Mouse (Mus musculus) embryonic facial prominence, embryonic 12.5 days (tissue): ENCODE measurements around the gene Slc16a5. TPM values are rescaled to one million over a fixed set of nuclear protein-coding genes. Genes with fewer than 3 reads are reported as not detected.

Experiments used
- ATAC-seq: fragments of 200-750 bp; cut with Nextera tagmentation; 2 replicates; pipeline ENCODE4 v1.8.0; 2017; ENCODE audit not compliant: insufficient number of reproducible peaks, insufficient read depth, low FRiP score, low TSS enrichment
- H3K27ac ChIP-seq: fragments of 300-500 bp; sonication (generic); 2 replicates; pipeline ENCODE4 v1.5.1; 2016; ENCODE audit warnings: mild to moderate bottlenecking
- H3K27me3 ChIP-seq: fragments of 300-500 bp; sonication (generic); 2 replicates; pipeline ENCODE4 v1.6.1; 2016; ENCODE audit warnings: mild to moderate bottlenecking, moderate library complexity
- H3K36me3 ChIP-seq: fragments of 300-500 bp; sonication (generic); 2 replicates; pipeline ENCODE4 v1.6.1; 2016; ENCODE audit warnings: mild to moderate bottlenecking
- H3K4me1 ChIP-seq: fragments of 300-500 bp; sonication (generic); 2 replicates; pipeline ENCODE4 v1.6.1; 2016
- H3K4me2 ChIP-seq: fragments of 300-500 bp; sonication (generic); replicated peaks from 2 replicates; pipeline ENCODE4 v1.6.1; 2016; ENCODE audit warnings: mild to moderate bottlenecking, moderate library complexity
- H3K4me3 ChIP-seq: fragments of 300-500 bp; sonication (generic); 2 replicates; pipeline ENCODE4 v1.5.1; 2016; ENCODE audit warnings: mild to moderate bottlenecking
- H3K9ac ChIP-seq: fragments of 300-500 bp; sonication (generic); 2 replicates; pipeline ENCODE4 v1.6.1; 2016; ENCODE audit warnings: mild to moderate bottlenecking, moderate library complexity
- H3K9me3 ChIP-seq: fragments of 300-500 bp; sonication (generic); 2 replicates; pipeline ENCODE4 v1.6.1; 2016; ENCODE audit warnings: mild to moderate bottlenecking, moderate library complexity
- WGBS: fragments of 180-500 bp; shearing (Covaris S2); methylation state at CpG from one replicate; pipeline ENCODE4 v1.1.7; 2016; 5-methylcytosine and 5-hydroxymethylcytosine counted together
- polyA plus RNA-seq: library from polyadenylated mRNA; unstranded; fragments of >200 nt; fragmentation: Nextera tagmentation; extraction: Ambion mirVana; gene quantifications from 2 replicates; pipeline ENCODE4 v1.2.1, GENCODE M21; 2016

Gene Slc16a5
- polyA plus RNA-seq, 1 experiment from 2014 or later: 0.28 TPM

DNA sequence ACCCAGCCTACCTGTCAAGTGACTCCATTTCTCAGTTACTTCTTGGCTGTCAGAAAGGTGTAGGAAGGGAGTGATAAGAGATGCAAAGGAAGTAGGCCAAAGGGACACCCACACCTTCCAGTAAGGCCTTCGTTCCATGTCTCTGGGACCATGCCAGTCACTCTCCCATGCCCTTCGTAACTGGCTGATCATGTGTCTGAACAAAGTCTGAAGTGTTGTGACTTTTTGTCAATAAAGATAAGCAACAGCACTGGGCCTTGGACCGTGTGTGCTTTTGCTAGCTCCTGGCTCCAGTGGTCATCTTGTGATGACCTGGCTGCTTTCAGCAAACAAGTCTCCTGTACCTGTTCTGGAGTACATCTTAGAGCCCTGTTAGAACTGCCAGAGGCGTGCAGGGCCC lies 29.5 kb upstream of the Slc16a5 start:
- no peak for ATAC-seq
- H3K4me3 ChIP-seq: no peak overlapping the region
- H3K27me3 ChIP-seq: no peaks in the 10 kb centered on the region
- no peak overlapping the region for H3K9ac ChIP-seq
- H3K27ac ChIP-seq: no peak overlapping the region
- peaks cover 15% of the 10 kb centered on the region for H3K4me1 ChIP-seq
- 78% methylated on average over 4 of the region's 4 CpGs for WGBS
- no peaks in the 10 kb centered on the region for H3K9me3 ChIP-seq
- H3K36me3 ChIP-seq: peaks cover 46% of the 10 kb centered on the region
- H3K4me2 ChIP-seq: no peak overlapping the region

DNA sequence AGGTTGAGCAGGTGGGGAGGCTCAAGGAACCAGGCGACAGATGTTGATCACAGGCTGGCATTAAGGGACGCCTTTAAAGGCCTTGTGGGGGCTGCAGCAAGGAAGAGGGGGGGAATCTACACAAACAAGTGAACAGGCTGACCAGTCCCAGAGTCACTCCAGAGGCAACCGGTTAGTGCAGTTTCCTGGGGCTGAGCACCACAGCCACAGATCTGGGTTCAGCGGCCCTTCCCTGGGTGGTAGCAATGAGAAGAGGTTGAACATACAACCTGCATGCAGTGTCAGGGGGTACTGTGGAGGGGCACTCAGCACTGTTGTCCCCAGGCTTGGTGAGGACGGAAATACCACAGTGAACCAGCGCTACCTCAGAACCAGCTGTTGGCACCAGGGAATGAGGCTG lies 28.9 kb upstream of the Slc16a5 start:
- Histone ChIP-seq H3K4me2 (no peak overlapping the region), H3K36me3 (peaks cover 45% of the 10 kb centered on the region), H3K4me3 (no peak overlapping the region), H3K9me3 (no peaks in the 10 kb centered on the region), H3K27me3 (no peaks in the 10 kb centered on the region), H3K9ac (no peak overlapping the region), H3K4me1 (peaks cover 12% of the 10 kb centered on the region), H3K27ac (no peak overlapping the region)
- no peak for ATAC-seq
- WGBS: 84% methylated on average over 6 of the region's 6 CpGs

DNA sequence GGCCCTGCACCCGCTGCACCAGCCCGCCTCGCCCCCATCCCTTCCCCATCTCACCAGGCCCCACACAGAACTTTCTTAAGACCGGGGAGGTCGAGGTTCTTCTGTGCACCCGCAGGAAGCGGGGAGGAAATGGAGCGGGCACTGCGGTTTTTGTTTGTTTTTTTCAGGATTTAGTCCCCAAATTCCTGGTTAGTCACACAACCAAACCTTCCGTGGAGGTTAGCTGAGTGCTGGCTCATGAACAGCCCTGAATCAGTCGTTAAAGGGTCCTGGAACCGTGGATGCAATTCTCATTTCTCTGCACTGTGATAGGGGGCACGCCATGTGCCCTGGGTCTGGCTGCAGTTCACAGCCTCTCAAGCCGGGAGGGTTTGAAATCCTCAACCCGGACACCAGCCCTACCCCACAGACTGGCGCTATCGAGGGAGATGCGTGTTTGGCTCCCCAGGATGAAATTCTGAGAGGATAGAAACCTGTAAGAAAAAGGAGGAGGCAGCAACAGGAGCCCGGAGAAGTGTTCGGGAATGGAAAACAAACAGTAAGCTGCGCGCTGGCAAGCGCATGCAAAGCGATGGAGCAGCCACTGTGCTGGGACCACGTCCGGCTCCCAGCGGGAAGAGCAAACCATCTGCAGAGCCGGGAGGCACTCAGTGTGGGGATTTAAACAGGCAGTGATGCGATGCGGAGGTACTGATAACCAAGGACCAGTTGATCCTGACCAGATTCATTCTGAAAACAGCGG lies 26.5 kb upstream of the Slc16a5 start:
- Histone ChIP-seq H3K27me3 (no peaks in the 10 kb centered on the region), H3K36me3 (peaks cover 21% of the 10 kb centered on the region), H3K4me3 (peak overlapping the region; percentile 24), H3K4me2 (peak overlapping the region; percentile 56), H3K9ac (peak overlapping the region; percentile 35; the same call in 1 of the 2 replicates), H3K27ac (peak overlapping the region; percentile 4; the same call in 1 of the 2 replicates), H3K9me3 (0 out of 2 replicates have a peak, but pooled peaks cover 4% of the 10 kb centered on the region), H3K4me1 (peaks cover 12% of the 10 kb centered on the region)
- ATAC-seq: no peak
- 3% methylated on average over 31 of the region's 31 CpGs for WGBS

DNA sequence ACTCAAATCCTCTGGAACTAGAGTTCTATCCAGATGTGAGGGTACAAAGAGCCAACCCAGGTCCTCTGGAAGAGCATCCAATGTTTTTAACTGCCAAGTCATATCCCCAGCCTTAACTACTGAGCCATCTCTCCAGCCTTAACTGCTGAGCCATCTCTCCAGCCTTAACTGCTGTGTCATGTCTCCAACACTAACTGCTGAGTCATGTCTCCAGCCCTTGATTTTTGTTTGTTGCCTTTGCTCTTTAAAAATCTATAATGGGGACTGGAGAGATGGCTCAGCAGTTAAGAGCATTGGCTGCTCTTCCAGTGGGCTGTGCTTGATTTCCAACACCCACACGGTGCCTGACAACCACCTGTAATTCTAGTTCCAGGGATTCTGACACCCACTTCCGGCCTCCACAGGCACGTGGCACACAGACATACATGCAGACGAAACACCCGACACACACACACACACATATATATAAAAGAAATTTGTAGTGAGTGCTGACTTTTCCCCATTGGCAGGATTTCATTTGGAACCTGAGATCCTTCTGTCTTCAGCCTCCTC lies 24.6 kb upstream of the Slc16a5 start:
- no peak overlapping the region for H3K27ac ChIP-seq
- ATAC-seq: no peak
- H3K27me3 ChIP-seq: no peaks in the 10 kb centered on the region
- H3K4me2 ChIP-seq: no peak overlapping the region
- H3K4me3 ChIP-seq: no peak overlapping the region
- H3K9ac ChIP-seq: no peak overlapping the region
- H3K9me3 ChIP-seq: 0 out of 2 replicates have a peak, but pooled peaks cover 4% of the 10 kb centered on the region
- 67% methylated on average over 5 of the region's 5 CpGs for WGBS
- 0 out of 2 replicates have a peak, but pooled peaks cover 2% of the 10 kb centered on the region for H3K36me3 ChIP-seq
- peaks cover 15% of the 10 kb centered on the region for H3K4me1 ChIP-seq

DNA sequence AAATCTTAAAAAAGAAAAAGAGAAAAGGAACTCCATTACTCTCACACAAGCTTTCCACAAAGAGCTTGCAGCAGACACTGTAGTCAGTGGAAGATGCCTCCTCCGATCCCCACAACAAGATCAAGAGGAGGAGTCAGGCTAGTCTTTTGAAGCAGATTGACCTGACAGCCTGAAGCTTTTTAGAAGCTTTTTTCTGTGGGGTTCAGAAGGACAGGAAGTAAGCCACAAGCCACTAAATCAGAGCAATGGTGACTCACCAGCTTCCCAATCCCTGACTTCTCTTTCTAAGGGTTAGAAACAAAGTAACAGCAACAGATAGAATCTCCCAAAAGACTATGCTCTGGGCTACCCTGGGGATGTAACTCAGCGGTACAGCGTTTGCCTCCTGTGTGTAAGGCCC lies 22.9 kb upstream of the Slc16a5 start:
- H3K9ac ChIP-seq: no peak overlapping the region
- ATAC-seq: no peak
- peaks cover 15% of the 10 kb centered on the region for H3K4me1 ChIP-seq
- no peak overlapping the region for H3K27ac ChIP-seq
- no peak overlapping the region for H3K4me3 ChIP-seq
- no peaks in the 10 kb centered on the region for H3K27me3 ChIP-seq
- 86% methylated on average over 3 of the region's 3 CpGs for WGBS
- 0 out of 2 replicates have a peak, but pooled peaks cover 4% of the 10 kb centered on the region for H3K9me3 ChIP-seq
- H3K36me3 ChIP-seq: no peaks in the 10 kb centered on the region
- H3K4me2 ChIP-seq: no peak overlapping the region

DNA sequence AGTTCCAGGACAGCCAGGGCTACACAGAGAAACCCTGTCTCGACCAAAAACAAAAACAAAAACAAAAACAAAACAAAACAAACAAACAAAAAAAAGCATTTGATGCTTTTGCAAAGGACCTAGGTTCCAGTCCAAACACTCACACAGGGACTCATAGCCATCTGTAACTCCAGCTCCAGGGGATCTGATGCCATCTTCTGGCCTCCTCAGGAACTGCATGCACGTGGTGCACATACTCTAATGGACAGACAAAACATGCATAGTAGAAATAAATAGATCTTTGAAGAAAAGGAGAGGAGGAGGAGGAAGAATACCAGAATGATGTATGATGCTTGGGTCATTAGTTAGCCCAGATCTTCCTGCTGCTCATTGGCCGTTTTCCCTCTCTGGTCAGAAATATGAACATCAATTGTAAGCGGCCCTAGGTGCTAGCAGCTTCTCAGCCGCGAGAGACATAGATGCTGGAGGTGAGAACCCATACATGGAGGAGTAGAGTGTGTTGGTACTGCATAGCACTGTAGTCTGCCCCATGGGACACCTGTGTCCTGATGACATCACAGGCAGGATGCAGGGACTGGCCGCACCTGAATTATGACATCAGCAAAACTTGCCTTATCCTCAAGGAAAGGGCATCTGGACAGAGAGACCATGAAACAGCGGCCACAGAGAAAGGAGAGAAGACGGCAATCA lies 22.2 kb upstream of the Slc16a5 start, which contains the start of gene Trim80:
Trim80 (plus strand) TSS at position 640 of the 690 bp plus-strand sequence.
- WGBS: 95% methylated on average over 9 of the region's 9 CpGs
- Histone ChIP-seq H3K27ac (no peak within 1 kb of the TSS), H3K9ac (no peak within 1 kb of the TSS), H3K9me3 (0 out of 2 replicates have a peak, but pooled peaks cover 4% of the 10 kb centered on the region), H3K4me1 (peaks cover 15% of the 10 kb centered on the region), H3K36me3 (no peaks in the 10 kb centered on the region), H3K27me3 (no peaks in the 10 kb centered on the region), H3K4me3 (no peak within 1 kb of the TSS), H3K4me2 (no peak within 1 kb of the TSS)
- ATAC-seq: no peak

DNA sequence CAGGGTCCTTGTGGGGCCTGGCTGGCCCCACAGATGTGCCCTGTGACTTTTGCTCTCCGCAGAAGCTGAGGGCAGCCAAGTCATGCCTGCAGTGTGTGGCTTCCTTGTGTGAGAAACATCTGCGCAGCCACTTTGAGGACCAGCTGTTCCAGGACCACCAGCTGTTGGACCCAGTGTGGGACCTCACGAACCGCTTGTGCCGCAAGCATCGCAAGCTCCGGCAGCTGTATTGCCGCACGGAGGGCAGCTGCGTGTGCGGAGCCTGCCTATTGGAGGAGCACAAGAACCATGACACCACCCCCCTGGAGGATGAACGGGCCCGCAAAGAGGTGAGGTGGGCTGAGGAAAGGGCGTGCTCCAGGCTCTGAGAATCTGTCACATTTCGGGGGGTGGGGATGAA lies 20.9 kb upstream of the Slc16a5 start:
- no peak overlapping the region for H3K4me3 ChIP-seq
- no peak for ATAC-seq

DNA sequence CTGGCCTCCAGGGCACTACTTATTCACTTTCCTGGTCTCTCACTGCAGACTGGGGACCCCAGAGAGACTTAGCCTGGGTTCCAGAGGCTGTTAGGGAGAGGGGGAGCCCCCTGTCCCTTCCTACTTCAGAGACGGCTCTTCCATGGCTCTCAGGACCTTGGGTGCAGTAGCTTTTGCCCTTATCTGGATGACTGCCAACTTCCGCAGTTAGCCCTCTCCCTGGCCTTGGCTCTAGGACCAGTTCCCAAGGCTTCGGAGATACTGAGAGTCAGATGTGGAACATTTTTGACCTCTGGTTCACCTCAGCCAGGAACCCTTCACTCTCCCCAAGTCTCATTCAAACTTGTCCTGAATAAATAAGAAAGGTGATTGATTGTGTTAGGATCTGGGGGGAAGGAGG lies 15.4 kb upstream of the Slc16a5 start:
- H3K4me2 ChIP-seq: no peak overlapping the region
- no peak overlapping the region for H3K4me3 ChIP-seq
- 0 out of 2 replicates have a peak overlapping the region, but pooled peaks have one; percentile 11 for H3K27ac ChIP-seq

More for the DNA sequence above, 20.9 kb upstream of the Slc16a5 start:
- Histone ChIP-seq H3K4me2 (no peak overlapping the region), H3K9me3 (0 out of 2 replicates have a peak, but pooled peaks cover 4% of the 10 kb centered on the region), H3K36me3 (no peaks in the 10 kb centered on the region), H3K27ac (no peak overlapping the region), H3K9ac (no peak overlapping the region), H3K27me3 (no peaks in the 10 kb centered on the region), H3K4me1 (peaks cover 3% of the 10 kb centered on the region)
- whole genome bisulfite sequencing: 41% methylated on average over 15 of the region's 15 CpGs

DNA sequence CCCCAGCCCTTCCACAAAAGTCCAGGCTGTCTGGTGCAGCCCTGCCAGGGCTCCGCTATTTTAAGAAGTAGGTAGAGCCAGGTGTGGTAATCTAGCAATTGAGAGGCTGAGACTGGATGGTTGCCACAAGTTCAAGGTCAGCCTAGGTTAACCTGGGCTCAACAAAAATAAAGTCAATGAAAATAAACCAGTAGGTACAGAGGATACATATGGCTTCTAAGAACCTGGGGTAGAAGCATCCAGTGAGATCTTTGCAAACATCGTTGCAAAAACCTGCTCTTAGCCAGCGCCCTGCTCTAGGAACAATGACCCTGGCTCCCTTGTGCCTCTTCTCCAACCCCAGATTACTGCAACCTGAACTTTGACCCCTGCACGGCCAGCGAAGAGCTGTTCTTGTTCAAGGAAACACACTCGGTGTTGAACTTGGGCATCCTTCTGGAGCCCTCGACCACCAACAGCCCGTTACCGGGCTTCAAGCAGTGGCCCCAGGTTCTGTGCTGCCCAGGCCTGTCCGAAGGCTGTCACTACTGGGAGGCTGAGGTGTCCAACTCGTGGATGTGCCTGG lies 14.9 kb upstream of the Slc16a5 start:
- H3K27ac ChIP-seq: no peak overlapping the region
- H3K4me3 ChIP-seq: no peak overlapping the region
- peaks cover 7% of the 10 kb centered on the region for H3K4me1 ChIP-seq
- H3K9me3 ChIP-seq: no peaks in the 10 kb centered on the region
- WGBS: 76% methylated on average over 11 of the region's 11 CpGs
- no peak for ATAC-seq
- no peaks in the 10 kb centered on the region for H3K36me3 ChIP-seq
- H3K4me2 ChIP-seq: no peak overlapping the region
- no peak overlapping the region for H3K9ac ChIP-seq
- 0 out of 2 replicates have a peak, but pooled peaks cover 3% of the 10 kb centered on the region for H3K27me3 ChIP-seq

More for the DNA sequence above, 15.4 kb upstream of the Slc16a5 start:
- Histone ChIP-seq H3K9me3 (no peaks in the 10 kb centered on the region), H3K9ac (no peak overlapping the region), H3K4me1 (peaks cover 7% of the 10 kb centered on the region), H3K36me3 (no peaks in the 10 kb centered on the region), H3K27me3 (0 out of 2 replicates have a peak, but pooled peaks cover 3% of the 10 kb centered on the region)
- ATAC-seq: no peak
- WGBS: 69% methylated on average over 3 of the region's 3 CpGs

DNA sequence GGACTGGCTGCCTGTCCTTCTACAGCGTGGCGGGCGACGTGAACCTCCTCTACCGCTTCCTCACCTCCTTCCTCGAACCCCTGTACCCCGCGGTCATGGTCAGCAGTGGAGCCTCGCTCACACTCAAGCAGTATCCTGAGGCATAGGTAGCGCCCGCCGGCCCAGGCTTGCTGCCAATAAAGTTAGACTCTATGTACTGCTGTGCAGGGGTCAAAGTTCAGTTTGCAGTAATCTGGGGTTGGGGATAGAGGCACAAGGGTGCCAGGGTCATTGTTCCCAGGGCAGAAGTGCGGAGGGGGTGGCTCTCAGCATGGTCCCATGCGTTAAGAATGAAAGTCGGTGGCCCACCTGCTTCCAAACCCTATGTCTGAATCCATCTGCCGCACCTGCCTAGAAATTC lies 14.2 kb upstream of the Slc16a5 start:
- Histone ChIP-seq H3K9me3 (no peaks in the 10 kb centered on the region), H3K4me2 (no peak overlapping the region), H3K27ac (no peak overlapping the region), H3K9ac (no peak overlapping the region), H3K4me3 (no peak overlapping the region), H3K36me3 (no peaks in the 10 kb centered on the region), H3K27me3 (0 out of 2 replicates have a peak, but pooled peaks cover 3% of the 10 kb centered on the region), H3K4me1 (peaks cover 7% of the 10 kb centered on the region)
- WGBS: 82% methylated on average over 16 of the region's 16 CpGs
- ATAC-seq: no peak

DNA sequence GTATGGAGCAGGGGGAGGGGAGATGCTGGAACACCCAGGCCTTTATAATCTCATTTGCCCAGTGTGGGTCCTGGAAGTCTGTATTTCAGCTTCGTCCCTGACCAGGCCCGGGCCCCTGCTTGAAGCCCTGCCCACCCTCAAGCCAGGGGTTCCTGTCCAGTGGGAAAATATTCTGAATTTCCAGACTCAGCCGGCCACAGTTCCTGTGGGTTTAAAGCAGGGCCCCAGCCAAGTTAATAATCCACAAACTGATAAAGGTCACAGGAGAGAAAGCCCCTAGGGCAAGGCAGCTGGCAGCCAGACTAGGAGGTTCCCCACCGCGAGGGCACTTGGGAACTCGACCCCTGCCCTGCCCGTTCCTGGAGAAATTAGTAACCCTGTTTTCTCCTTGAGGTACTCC lies 13.3 kb upstream of the Slc16a5 start:
- Histone ChIP-seq H3K27ac (no peak overlapping the region), H3K9me3 (no peaks in the 10 kb centered on the region), H3K4me1 (peaks cover 7% of the 10 kb centered on the region), H3K4me2 (no peak overlapping the region), H3K9ac (no peak overlapping the region), H3K4me3 (no peak overlapping the region), H3K36me3 (no peaks in the 10 kb centered on the region), H3K27me3 (0 out of 2 replicates have a peak, but pooled peaks cover 3% of the 10 kb centered on the region)
- WGBS: 24% methylated on average over 7 of the region's 7 CpGs
- ATAC-seq: no peak
